Mouse (Mus musculus) left cerebral cortex, postnatal 36 days (tissue): Measurements from ENCODE around the gene Spata46. TPM values are rescaled to one million over a fixed set of nuclear protein-coding genes. Genes with fewer than 3 reads are reported as not detected.

Experiments
- DNase-seq, 2 experiments: peaks; one replicate each; pipeline ENCODE4 v3.0.0; 2021 to 2022; ENCODE audit warnings: low spot score in 2 of 2, mixed read lengths in 1 of 2
- intact Hi-C: fragments of 180-260 bp; cut with DNase I; formaldehyde crosslinking; loops from one replicate; pipeline ENCODE4 v1.15.1; 2025
- total RNA-seq, 2 experiments: library from RNA; stranded (reverse); gene quantifications; 2 replicates each; pipeline ENCODE4 v1.2.3; 2021

Spata46 gene
- not detected for total RNA-seq

DNA sequence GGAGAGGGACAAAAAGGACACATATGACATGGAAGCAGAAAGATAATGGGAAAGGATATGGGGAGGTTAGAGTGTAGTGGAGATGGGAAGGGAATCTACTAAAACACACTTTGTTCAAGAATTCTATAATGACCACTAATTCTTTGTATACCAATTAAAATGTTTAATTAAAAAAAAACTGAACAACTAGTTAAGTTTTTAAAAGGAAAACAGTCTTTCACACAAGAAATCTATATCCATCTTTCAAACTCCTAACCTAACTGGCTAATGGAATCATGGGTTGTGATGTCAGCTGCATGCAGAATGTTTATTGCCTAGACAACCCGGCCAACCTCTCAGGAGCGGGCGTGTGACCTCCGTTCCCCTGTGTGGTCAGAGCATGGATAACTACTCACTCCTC lies at the start of gene Spata46:
TSS of gene Spata46 (plus strand) at position 301 of the 400 bp plus-strand sequence.
- intact Hi-C loops: no loop called here
- DNase-seq: no peak

DNA sequence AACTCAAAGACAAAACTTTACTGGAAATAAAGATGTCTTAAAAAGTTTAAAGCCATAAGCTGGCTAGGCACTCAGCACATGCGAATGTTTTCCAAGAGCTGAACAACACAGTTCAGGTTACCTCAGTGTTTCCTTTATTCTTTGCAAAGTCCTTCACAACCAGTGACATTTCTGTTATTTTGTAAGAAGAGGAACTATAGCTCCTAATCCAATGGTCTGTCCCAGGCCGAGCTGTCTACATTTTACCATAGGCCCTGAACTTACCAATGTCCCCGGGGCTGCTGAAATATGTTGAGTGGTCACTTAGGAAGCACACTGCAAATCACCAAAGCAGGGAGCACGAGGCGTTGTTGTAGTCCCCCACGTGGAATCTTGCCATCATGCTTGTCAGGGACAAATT lies 38.3 kb upstream of the Spata46 start:
- intact Hi-C loops: no loop called here
- no peak for DNase-seq

DNA sequence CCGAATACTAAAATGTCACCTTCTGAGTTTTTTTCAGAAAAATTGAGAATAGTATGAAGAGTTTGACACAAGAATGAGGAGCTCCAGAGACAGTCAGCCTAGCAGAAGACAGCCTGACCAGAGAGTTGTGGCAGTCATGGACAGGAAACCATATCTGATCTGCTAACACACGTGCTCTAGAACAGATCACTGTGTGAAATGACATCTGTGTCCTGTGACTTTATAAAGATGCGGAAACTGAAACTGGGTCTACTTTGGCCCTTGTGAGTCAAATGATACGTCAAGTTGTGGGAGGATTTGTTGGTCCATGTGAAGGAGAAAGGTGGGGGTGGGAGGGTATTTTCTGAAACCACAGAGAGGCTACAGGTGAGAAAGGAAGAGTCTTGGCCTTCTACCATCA lies 37.9 kb upstream of the Spata46 start:
- DNase-seq: no peak
- intact Hi-C loops: no loop called here

DNA sequence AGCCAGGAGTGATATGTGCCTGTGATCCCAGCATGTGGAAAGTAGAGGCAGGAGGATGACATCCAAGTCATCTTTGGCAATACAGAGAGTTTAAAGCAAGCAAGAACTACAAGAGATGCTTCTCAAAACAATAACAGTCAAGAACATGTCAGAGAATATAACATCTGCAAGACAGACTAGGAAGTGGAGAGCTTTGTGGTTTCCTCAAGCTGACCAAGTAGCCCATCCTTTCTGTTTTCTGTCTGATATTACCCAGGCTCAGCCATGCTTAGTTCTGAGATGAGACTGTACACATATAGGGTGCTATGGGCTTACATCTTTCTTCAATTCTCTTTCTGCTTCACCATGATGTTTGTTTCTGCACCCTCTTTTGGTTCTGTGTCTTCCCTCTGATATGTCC lies 35.4 kb upstream of the Spata46 start:
- intact Hi-C loops: no loop called here
- DNase-seq: no peak

DNA sequence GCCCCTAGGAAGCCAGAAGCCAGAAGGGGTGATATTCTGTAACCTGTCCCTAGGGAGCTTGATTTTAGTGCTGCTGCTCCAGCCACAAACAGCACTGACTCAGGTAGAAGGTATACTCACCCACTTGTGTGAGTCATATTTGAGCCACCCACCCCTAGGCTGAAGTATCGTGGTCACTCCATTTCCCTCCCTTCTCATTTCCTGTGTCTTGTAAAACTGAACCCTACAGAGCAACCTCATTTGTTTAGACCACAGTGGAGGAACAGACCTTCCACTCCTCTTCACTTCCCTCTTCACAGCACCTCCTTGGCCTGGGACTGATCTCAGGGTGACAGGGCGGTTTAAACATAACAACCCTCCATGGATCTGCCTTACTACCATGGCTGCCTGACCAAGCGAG lies 31.6 kb upstream of the Spata46 start, which contains the start of gene Sh2d1b1:
TSS of gene Sh2d1b1 (plus strand) at position 305 of the 400 bp plus-strand sequence.
- intact Hi-C loops: no loop called here
- no peak for DNase-seq

DNA sequence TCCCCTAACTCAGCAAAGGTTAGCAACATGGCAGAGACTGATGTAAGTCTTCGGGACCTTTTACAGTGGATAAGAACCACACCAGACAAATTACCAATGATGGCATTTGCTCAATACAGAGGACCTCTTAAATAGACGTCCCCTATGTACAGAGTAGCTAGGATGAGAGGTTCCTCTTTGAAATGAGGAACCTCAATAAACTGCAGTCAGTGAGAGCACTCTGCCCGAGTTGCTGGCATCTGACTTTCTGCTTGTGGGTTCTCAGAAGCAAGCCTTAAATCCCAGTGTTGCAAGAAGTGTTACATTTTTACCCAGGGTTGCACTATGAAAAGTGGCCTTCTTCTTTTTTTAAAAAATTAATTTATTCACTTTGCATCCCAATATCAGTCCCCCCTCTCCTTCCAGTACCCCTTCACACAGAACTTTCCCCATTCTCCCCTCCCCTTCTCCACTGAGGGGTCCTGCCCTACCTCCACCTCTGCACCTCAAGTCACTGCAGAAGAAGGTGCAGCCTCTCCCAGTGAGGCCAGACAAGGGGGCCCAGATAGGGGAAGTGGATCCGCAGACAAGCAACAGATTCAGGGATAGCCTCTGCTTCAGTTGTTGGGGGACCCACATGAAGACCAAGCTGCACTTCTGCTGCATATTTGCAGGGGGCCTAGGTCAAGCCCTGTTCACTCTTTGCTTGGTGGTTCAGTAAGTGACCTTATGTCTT lies 26.0 kb upstream of the Spata46 start:
- DNase-seq: no peak
- intact Hi-C loops: no loop called here

DNA sequence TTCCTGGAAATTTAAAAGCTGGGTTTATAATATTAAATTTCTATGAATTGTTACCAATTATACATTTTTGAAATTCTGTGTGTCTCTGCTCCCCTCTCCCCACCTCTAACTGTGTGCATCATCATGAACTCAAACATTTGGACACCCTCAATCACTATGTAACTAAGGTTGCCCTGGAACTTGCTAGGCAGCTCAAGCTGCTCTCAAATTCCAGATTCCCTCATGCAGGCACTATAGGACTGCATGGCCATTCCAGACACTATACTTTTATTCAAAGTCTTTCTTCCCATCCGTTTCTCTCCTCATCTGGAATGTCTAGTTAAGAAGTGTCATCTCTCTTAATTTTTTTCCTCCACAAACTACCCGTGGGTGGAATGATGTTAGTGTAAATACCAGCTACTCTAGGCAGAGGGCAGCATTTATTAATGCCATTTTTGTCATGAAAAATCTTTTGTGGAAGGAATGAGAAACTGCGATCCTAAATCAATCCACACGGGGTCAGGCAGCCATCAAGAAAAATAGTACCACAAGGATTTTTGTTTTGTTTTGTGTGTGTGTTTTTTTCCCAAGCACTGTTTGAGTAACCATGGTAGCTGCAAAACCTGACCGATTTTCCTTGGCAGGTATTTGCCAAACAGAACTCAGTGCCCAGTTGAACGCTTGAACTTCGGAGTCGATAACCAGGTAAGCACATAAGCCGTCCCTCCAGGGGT lies 16.2 kb upstream of the Spata46 start:
- DNase-seq: peak; percentile 30 to 40
- intact Hi-C loops: loop anchor here (1.0 to 10.0 kb wide), 3 partner anchors 225 to 552 kb away; no protein-coding TSS in a partner anchor

DNA sequence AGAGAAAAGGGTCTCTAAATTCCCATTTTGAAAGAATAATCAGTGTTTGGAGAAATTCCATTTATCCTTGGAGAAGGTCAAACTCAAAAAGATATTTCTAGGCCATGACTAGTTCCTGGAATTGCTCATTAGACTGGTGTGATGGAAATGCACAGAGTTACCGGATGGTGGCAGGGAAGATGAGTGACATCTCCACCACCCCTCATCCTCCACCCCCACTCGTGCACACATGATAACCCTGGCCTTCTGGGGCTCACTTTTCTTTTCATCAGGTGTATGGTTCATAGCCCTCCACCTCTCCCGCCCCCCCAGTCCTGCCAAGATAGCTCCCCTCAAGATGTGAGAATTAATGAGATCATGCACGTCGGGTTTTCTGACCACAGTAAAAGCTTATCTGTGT lies 15.3 kb upstream of the Spata46 start:
- intact Hi-C loops: loop anchor here (5.0 to 10.0 kb wide), 2 partner anchors 224 to 552 kb away; no protein-coding TSS in a partner anchor
- no peak for DNase-seq

DNA sequence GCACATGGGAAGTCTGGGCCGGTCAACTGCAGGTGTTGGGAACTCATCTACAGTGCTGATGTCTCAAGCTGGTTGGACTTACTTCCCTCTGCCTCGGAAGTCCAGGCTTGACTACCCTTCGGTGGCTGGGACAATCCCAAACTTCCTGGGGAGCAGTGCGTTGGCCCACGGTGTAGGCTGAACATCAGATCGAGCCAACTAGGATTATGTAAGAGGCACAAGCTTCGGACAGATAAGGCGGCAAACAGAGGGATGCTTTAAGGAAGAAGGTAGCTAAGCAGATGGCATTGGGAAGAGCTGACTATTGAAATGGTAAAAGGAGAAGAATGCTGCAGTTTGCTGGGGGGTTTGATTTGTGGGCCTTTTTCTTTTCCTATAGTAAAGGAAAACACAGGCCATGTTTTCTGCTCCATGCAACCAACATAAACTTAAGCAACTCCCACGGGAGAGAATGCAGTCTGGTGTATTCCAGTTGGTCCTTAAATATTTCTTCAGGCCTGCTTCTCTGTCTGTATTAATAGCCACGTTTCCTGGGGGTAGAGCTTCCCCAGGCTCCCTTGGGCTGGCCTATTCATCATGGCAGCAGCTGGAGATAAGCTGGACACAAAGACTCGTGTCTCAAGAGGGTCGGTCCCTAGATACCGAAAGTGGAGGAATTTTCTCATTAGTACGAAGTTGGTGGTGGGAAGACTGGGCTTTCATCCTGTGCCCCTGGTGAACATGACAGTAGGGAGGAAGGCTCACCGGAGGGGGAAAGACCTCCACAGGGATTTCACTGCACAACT lies 13.6 kb upstream of the Spata46 start:
- intact Hi-C loops: loop anchor here (5.0 to 10.0 kb wide), 2 partner anchors 222 to 550 kb away; no protein-coding TSS in a partner anchor
- peak; percentile 34 to 40 for DNase-seq

DNA sequence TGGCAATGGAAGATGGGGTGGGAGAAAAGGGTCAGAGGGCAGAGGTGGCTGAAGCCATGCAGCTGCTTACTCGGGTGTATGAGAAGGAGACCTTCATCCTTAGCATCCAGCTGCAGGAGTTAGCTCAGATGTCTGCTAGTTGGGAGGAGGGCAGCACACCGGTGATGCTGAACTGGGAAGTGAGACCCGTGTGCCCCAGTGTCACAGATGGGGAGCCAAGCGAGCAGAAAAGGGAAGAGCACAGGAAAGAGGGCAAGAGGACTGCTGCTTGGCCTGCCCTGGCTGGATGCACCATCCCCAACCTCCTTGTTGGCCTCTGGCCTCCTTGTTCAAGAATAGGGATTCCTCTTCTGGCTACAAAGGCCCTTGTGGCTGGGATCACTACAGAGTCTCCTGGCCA lies 9.1 kb upstream of the Spata46 start:
- intact Hi-C loops: loop anchor here (10.0 kb wide), 1 partner anchor 545 kb away; no protein-coding TSS in a partner anchor
- no peak for DNase-seq

DNA sequence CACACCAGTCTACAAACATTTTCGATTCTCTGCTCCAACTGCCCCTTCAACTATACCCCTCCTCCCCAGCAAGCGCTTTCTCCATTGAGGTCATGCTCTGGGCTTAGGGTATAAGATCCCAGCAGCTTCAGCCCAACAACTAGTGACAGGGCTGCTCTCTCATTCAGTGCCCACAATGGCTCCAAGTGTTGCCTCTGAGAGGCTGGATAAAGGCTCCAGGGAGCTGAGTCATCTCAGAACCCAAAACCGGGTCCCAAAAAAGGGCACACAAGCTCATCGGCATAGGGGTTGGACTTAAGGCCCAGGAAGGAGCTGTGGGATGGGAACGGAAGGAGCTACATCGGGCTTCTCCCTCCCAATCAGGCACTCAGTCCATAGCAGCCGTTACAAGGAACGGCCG lies 6.9 kb upstream of the Spata46 start:
- intact Hi-C loops: no loop called here

DNA sequence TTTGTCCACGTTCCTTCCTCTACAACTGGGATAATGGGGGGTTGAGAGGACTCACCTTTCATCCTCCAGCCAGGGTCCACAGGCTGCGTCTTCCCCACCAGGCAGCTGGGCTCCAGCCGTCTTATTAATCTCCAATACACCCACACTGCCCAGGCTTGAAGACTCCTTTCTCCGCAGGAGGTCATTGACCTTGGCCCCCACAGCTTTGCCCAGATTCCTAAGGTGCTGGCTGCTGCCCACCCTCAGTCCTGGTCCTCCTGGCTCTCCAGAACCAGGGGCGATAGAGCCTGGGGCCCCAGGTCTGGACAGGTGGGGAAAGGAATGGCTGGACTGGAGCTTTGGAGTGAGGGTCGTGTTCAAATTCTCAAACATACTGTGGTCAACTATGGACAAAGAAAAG lies 6.1 kb upstream of the Spata46 start:
- no peak for DNase-seq

More for the DNA sequence above, 6.9 kb upstream of the Spata46 start:
- DNase-seq: no peak

DNA sequence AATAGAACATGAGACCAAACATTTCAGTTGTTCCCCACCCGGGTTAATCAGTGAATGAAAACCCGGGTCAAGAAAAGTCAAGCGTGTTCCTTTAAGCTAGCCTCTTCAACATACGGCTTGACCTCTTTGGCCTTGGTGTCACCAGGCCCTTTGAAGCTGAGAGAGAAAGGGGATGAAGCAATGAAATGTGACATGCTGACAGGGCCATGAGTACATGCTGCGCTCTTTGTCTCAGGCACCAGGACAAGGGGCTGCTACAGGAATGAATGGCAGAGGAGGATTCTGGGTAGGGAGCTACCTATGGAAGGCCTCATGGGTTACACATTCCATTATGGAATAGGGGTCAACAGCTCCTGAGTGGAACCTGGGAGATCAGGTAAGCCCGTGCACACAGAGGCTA lies 5.5 kb upstream of the Spata46 start:
- intact Hi-C loops: no loop called here
- DNase-seq: no peak

More for the DNA sequence above, 6.1 kb upstream of the Spata46 start:
- intact Hi-C loops: no loop called here

DNA sequence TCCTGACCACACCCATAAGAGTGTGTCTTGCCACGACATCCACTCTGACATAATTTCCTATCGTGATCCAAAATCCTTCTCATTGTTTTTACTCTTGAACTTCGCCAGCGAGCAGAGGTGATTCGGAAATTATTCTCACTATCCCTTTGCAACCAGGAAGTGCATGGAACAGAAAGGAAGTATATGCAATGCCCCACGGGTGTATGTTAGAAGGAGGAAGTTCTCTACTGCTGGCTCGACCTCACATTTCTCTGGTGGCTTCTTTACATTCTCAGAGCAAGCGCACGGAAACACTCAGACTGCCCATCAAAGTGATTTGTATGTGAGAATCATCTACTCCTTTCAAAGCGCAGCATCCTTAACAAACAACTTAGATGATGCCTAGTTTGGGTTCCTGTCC lies 3.6 kb upstream of the Spata46 start:
- DNase-seq: no peak
- intact Hi-C loops: no loop called here

DNA sequence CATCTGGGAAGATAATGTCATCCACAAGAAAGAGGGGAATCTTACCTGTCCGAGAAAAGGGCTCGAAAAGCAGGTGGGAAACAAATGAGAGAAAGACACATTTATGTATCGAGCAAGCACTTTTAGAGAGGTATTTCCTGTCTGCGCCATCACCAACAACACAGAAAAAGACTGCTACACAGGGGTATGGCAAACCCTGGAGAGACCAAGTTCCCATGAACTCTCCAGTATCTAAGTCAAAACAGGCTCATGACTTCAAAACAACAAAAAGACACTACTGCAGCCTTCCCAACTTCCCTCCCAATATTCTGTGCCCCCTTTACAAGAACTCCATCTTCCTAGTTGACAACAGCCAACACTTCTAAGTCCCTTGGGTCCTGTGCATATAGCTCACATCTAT lies 2.4 kb upstream of the Spata46 start, which contains the start of gene Gm7694:
TSS of gene Gm7694 (minus strand) at position 101 of the 400 bp plus-strand sequence.
- DNase-seq: no peak
- intact Hi-C loops: no loop called here

DNA sequence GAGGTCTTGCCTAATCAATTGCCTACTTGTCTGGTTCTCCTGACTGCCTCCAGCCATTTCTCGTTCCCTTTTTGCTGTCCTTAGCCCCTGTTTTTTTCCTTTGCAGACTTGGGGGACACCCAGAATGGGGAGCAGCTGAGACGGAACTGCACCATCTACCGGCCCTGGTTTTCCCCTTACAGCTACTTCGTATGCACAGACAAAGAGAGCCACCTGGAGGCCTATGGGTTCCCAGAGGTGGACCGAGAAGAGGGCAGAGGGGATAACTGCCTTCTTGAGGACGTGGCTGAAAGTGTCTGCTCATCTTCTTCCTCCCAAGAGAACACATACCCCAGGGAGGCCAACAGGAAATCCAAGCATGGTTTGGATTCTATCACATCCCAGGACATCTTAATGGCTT lies 2.8 kb downstream of the Spata46 start:
- intact Hi-C loops: no loop called here
- no peak for DNase-seq

DNA sequence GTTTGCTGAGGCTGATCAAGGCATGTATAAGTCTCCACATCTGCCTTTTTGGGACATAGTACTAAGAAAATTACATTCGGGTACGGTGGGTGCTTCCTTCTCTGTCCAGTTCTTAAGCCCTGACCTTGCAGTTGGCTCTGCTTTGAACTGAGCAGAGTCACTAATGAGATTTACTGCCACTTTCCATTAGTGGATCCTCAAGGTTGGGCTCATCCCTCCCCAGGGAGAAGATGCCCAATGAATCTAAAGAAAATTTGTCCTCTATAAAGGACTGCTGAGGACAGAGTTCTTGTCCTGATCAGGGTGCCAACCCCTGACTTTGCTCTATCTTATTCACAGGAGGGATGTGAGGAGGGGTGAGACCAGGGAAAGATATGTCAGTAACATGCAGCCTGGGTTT lies 13.4 kb downstream of the Spata46 start:
- intact Hi-C loops: no loop called here
- DNase-seq: no peak

DNA sequence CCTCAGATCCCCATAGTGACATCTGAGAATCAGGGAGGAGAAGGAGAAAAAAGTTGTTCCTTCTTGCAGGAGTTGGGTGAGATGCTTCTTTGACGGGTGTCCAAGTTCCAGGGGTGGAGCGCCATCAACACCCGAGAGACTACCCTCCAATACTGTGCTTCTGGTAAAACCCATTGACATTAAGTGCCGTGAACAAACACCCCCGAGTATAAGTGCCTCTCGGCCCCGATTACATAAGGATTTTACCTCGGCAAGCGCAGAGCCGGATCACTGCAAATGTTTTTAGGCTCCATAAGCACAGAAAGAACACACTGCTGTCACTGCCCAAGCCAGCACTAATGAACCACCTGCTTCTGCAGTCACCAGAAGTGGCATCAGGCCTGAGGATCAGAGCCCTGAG lies 14.4 kb downstream of the Spata46 start:
- no peak for DNase-seq
- intact Hi-C loops: no loop called here

DNA sequence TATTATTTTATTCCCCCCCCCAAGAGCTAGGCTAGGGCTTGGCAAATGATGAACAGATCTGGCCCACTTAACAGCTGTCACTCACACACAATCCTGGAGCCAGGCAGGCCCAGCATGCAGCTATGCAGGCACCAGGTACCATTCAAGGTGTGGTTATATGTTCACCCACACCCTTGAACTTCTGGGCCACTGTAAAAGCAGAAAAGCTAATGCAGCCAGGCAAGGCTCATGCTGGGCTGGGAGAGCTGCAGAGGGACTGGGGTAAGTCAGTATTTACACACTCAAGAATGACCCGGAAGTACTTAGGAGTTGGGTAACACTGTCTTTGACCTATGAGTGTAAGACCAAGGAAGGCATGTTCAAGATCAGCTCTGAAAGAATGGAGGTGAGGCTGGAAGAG lies 15.7 kb downstream of the Spata46 start:
- DNase-seq: no peak
- intact Hi-C loops: no loop called here

DNA sequence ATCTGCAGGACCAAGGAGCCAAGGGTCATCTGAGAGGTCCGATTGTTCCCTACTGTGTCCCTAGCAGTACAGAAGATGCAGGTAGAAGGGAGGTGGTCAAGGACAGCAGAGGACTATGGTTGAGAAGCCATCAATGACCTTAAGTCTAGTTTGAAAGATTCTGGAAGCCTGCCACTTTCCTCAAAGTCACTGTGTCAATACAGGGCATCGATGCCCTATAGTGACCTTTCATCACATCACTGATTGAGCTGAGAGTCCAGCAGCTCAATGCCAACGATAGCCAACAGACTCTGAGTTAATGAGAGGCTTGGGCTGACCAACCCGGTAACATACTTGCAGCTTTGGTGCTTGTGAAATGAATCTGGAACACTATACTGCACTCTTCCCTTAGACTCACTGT lies 16.7 kb downstream of the Spata46 start:
- intact Hi-C loops: no loop called here

More for the DNA sequence above, 16.7 kb downstream of the Spata46 start:
- no peak for DNase-seq
